Mouse (Mus musculus): Measurements from ENCODE around the gene Coro2b. TPM values are rescaled to one million over a fixed set of nuclear protein-coding genes. Genes with fewer than 3 reads are reported as not detected.

Coro2b gene
- polyA plus RNA-seq (2015; fragmentation: Nextera tagmentation; extraction: Ambion mirVana), result 7.8 and 8.8 TPM in 2 replicates

GRCm38 (mm10) chr9:62536655-62537631, at the start of gene Coro2b:
Gene Coro2b (minus strand): TSS chr9:62537044.
- Histone ChIP-seq H3K27me3 (peaks cover 20% of the 10 kb centered on the region), H3K27ac (peak within 1 kb of the TSS; percentile 76)

GRCm38 (mm10) chr9:62577558-62577957, 40.7 kb upstream of the Coro2b start:
- no peak for ATAC-seq (ENCODE audit: insufficient number of reproducible peaks, insufficient read depth, low FRiP score, low TSS enrichment, low read depth)
- Histone ChIP-seq H3K4me1 (no peaks in the 10 kb centered on the region), H3K4me2 (no peak overlapping the region), H3K4me3 (no peak overlapping the region), H3K9me3 (no peaks in the 10 kb centered on the region), H3K9ac (no peak overlapping the region), H3K36me3 (no peaks in the 10 kb centered on the region), H3K27ac (no peak overlapping the region), H3K27me3 (no peaks in the 10 kb centered on the region)
- WGBS, result 54% methylated on average over 1 of the region's 1 CpGs

More at GRCm38 (mm10) chr9:62536655-62537631, at the start of gene Coro2b:
- Histone ChIP-seq H3K4me3 (peak within 1 kb of the TSS; percentile 68), H3K4me1 (peaks cover 40% of the 10 kb centered on the region), H3K4me2 (peak within 1 kb of the TSS; percentile 95), H3K36me3 (no peaks in the 10 kb centered on the region), H3K9ac (peak within 1 kb of the TSS; percentile 85), H3K9me3 (no peaks in the 10 kb centered on the region)
- peak; percentile 48; the same call in 1 of the 2 replicates for ATAC-seq (ENCODE audit: insufficient number of reproducible peaks, insufficient read depth, low FRiP score, low TSS enrichment, low read depth)
- 1% methylated on average over 72 of the region's 74 CpGs for WGBS

DNA sequence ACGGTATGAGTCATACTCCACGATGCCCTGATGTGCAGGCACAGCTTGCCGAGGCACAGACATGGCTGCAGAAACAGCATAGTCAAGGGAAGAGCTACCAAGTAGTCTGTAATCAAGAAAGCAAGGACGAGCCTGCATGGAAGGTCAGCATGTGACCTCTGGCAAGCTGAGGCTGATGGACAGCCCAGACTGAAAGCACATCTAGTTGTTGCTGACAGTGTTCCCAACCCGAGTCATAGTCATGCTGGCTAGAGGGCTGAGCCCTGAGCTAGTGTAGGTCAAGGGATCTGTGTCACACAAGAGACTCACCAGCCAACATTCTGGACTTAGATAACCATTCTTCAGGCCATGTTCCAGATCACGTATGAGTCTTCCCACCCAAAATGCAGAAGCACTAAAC, 32.3 kb upstream of the Coro2b start:
- Histone ChIP-seq H3K27me3 (no peaks in the 10 kb centered on the region), H3K4me1 (no peaks in the 10 kb centered on the region), H3K27ac (no peak overlapping the region), H3K4me2 (no peak overlapping the region), H3K9me3 (no peaks in the 10 kb centered on the region), H3K9ac (no peak overlapping the region), H3K36me3 (no peaks in the 10 kb centered on the region), H3K4me3 (no peak overlapping the region)
- WGBS, result 85% methylated on average over 6 of the region's 6 CpGs
- no peak for ATAC-seq (ENCODE audit: insufficient number of reproducible peaks, insufficient read depth, low FRiP score, low TSS enrichment, low read depth)

GRCm38 (mm10) chr9:62567818-62568217, 31.0 kb upstream of the Coro2b start:
- H3K9ac ChIP-seq, result no peak overlapping the region
- WGBS, result 84% methylated on average over 1 of the region's 1 CpGs

DNA sequence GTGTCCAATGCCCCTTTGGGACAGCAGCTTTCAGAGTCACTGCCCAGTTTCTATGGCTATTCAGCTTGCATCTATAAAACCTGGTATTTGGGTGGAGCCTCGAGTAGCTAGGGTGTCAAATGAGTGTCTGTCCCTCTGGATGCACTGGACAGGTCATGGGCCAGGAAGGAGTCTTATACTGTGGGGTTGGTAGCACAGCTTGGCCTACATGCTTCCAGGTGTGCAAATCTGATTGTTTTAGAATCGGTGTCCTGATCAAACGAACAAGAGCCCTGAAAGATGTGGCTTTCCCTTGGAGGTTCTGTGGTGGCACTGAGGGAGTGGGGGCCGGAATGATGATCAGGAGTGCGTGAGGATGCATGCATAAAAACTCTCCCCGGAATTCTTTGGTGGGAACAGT, 25.4 kb upstream of the Coro2b start:
- Histone ChIP-seq H3K27ac (no peak overlapping the region), H3K4me1 (no peaks in the 10 kb centered on the region), H3K4me3 (no peak overlapping the region), H3K36me3 (no peaks in the 10 kb centered on the region), H3K4me2 (no peak overlapping the region), H3K27me3 (no peaks in the 10 kb centered on the region), H3K9me3 (no peaks in the 10 kb centered on the region), H3K9ac (no peak overlapping the region)
- 93% methylated on average over 6 of the region's 6 CpGs for WGBS
- no peak for ATAC-seq (ENCODE audit: insufficient number of reproducible peaks, insufficient read depth, low FRiP score, low TSS enrichment, low read depth)

More at GRCm38 (mm10) chr9:62567818-62568217, 31.0 kb upstream of the Coro2b start:
- Histone ChIP-seq H3K27me3 (no peaks in the 10 kb centered on the region), H3K4me3 (no peak overlapping the region), H3K36me3 (no peaks in the 10 kb centered on the region), H3K4me2 (no peak overlapping the region), H3K27ac (no peak overlapping the region), H3K9me3 (no peaks in the 10 kb centered on the region), H3K4me1 (no peaks in the 10 kb centered on the region)
- no peak for ATAC-seq (ENCODE audit: insufficient number of reproducible peaks, insufficient read depth, low FRiP score, low TSS enrichment, low read depth)

- H3K4me3 ChIP-seq, result no peak overlapping the region
- no peak overlapping the region for H3K27ac ChIP-seq
- H3K4me1 ChIP-seq, result no peaks in the 10 kb centered on the region
- no peaks in the 10 kb centered on the region for H3K27me3 ChIP-seq
- H3K9ac ChIP-seq, result no peak overlapping the region
- H3K9me3 ChIP-seq, result no peaks in the 10 kb centered on the region
- H3K4me2 ChIP-seq, result no peak overlapping the region
- 84% methylated on average over 4 of the region's 4 CpGs for WGBS
- H3K36me3 ChIP-seq, result no peaks in the 10 kb centered on the region
- no peak for ATAC-seq (ENCODE audit: insufficient number of reproducible peaks, insufficient read depth, low FRiP score, low TSS enrichment, low read depth)
Observed at GRCm38 (mm10) chr9:62560432-62560831, 23.6 kb upstream of the Coro2b start.

- no peaks in the 10 kb centered on the region for H3K4me1 ChIP-seq
- no peaks in the 10 kb centered on the region for H3K9me3 ChIP-seq
- 59% methylated on average over 5 of the region's 5 CpGs for WGBS
- no peak overlapping the region for H3K4me2 ChIP-seq
- H3K27ac ChIP-seq, result no peak overlapping the region
- H3K9ac ChIP-seq, result no peak overlapping the region
- H3K4me3 ChIP-seq, result no peak overlapping the region
- H3K36me3 ChIP-seq, result no peaks in the 10 kb centered on the region
- H3K27me3 ChIP-seq, result no peaks in the 10 kb centered on the region
- ATAC-seq (ENCODE audit: insufficient number of reproducible peaks, insufficient read depth, low FRiP score, low TSS enrichment, low read depth), result no peak
Observed at GRCm38 (mm10) chr9:62560006-62560405, 23.2 kb upstream of the Coro2b start.

GRCm38 (mm10) chr9:62559446-62559845, 22.6 kb upstream of the Coro2b start:
- WGBS, result 80% methylated on average over 3 of the region's 3 CpGs
- Histone ChIP-seq H3K4me2 (no peak overlapping the region), H3K9ac (no peak overlapping the region), H3K4me1 (no peaks in the 10 kb centered on the region), H3K9me3 (no peaks in the 10 kb centered on the region), H3K27ac (no peak overlapping the region), H3K4me3 (no peak overlapping the region), H3K27me3 (no peaks in the 10 kb centered on the region), H3K36me3 (no peaks in the 10 kb centered on the region)
- no peak for ATAC-seq (ENCODE audit: insufficient number of reproducible peaks, insufficient read depth, low FRiP score, low TSS enrichment, low read depth)

- no peaks in the 10 kb centered on the region for H3K4me1 ChIP-seq
- no peaks in the 10 kb centered on the region for H3K9me3 ChIP-seq
- no peaks in the 10 kb centered on the region for H3K36me3 ChIP-seq
- WGBS, result 89% methylated on average over 8 of the region's 8 CpGs
- no peaks in the 10 kb centered on the region for H3K27me3 ChIP-seq
- ATAC-seq (ENCODE audit: insufficient number of reproducible peaks, insufficient read depth, low FRiP score, low TSS enrichment, low read depth), result no peak
- no peak overlapping the region for H3K4me3 ChIP-seq
- no peak overlapping the region for H3K9ac ChIP-seq
- H3K27ac ChIP-seq, result no peak overlapping the region
- H3K4me2 ChIP-seq, result no peak overlapping the region
Observed at GRCm38 (mm10) chr9:62558058-62558457, 21.2 kb upstream of the Coro2b start.

DNA sequence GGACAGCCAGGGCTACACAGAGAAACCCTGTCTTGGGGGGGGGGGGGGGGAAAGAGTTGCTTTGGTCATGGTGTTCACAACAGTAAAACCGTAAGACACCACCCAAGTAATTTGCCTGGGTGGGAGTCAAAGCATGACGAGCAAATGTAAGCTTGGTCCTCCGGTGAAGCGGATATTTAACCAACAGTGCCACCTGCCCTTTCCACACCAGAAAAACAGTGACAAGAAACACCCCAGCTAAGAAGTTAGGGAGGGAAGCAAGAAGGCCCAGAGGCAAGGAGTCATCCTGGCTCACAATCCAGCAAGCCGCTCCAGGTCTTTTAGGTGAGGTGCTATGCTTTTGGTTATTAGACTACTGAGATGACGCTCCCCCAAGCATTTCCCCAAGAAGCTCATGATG, 19.9 kb upstream of the Coro2b start:
- Histone ChIP-seq H3K4me1 (no peaks in the 10 kb centered on the region), H3K9ac (no peak overlapping the region), H3K27ac (no peak overlapping the region), H3K36me3 (no peaks in the 10 kb centered on the region), H3K27me3 (no peaks in the 10 kb centered on the region), H3K4me3 (no peak overlapping the region), H3K4me2 (no peak overlapping the region), H3K9me3 (no peaks in the 10 kb centered on the region)
- no peak for ATAC-seq (ENCODE audit: insufficient number of reproducible peaks, insufficient read depth, low FRiP score, low TSS enrichment, low read depth)
- WGBS, result 93% methylated on average over 6 of the region's 6 CpGs

DNA sequence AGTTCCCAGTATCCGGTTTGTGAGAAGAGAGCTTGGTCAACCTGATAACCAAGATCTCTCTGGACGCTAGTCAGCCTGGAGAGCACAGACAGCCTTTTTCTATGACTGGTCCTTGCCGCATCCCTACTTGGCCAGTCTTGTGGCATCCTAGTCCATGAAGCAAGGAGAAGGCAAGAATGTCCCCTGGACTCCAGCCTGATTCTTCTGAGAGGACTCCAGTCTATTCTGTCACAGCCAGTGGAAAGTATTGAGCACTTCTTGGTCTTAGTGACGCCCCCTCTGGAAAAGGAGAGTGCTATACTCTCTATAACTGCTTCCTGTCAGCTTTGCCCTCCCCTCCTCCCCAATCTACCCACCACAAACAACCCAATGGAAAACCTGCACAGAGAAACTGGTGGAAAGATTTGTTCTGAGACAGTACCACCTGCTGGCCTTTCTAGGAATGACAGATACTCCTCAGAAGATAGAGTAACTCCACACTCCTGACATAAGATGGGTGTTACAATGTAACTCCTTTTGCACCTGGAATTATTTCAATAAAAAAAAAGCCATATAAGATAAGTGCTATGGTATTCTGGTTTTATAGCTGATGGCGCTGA, 18.5 kb upstream of the Coro2b start:
- H3K4me1 ChIP-seq, result no peaks in the 10 kb centered on the region
- no peak overlapping the region for H3K4me2 ChIP-seq
- no peaks in the 10 kb centered on the region for H3K27me3 ChIP-seq
- no peak overlapping the region for H3K9ac ChIP-seq
- no peak overlapping the region for H3K27ac ChIP-seq
- no peak overlapping the region for H3K4me3 ChIP-seq
- H3K9me3 ChIP-seq, result no peaks in the 10 kb centered on the region
- 64% methylated on average over 5 of the region's 5 CpGs for WGBS
- no peak for ATAC-seq (ENCODE audit: insufficient number of reproducible peaks, insufficient read depth, low FRiP score, low TSS enrichment, low read depth)
- no peaks in the 10 kb centered on the region for H3K36me3 ChIP-seq

DNA sequence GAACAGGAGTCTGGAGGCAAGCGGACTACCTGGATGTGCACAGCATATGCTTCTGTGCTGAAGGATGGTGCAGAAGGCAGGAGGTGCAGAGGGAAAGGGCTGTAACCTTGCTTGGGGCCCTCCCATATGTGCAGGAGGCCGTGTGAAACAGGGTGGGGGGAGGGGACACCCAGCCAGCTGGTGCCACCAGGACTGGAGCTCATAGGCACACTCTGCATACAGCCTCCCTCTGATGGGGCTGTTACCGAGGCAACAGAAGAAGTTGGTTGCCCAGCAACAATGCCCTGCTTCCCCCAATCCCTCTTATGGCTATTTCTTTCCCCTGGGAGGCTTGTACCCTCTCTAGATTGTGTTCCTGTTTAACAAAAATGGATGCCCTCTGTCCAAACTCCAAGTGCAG, 17.8 kb upstream of the Coro2b start:
- H3K9ac ChIP-seq, result no peak overlapping the region
- no peak overlapping the region for H3K4me2 ChIP-seq
- WGBS, result 59% methylated on average over 3 of the region's 3 CpGs
- no peaks in the 10 kb centered on the region for H3K4me1 ChIP-seq
- H3K4me3 ChIP-seq, result no peak overlapping the region
- ATAC-seq (ENCODE audit: insufficient number of reproducible peaks, insufficient read depth, low FRiP score, low TSS enrichment, low read depth), result no peak
- H3K27me3 ChIP-seq, result no peaks in the 10 kb centered on the region
- no peaks in the 10 kb centered on the region for H3K36me3 ChIP-seq
- no peak overlapping the region for H3K27ac ChIP-seq
- H3K9me3 ChIP-seq, result no peaks in the 10 kb centered on the region

All from embryonic facial prominence, embryonic 13.5 days (tissue).